Mouse (Mus musculus) kidney, adult 2 months (tissue): ENCODE results near the gene Rmi2. TPM values are rescaled to one million over a fixed set of nuclear protein-coding genes. Genes with fewer than 3 reads are reported as not detected.

Source experiments
- DNase-seq: peaks from one replicate; pipeline ENCODE4 v3.0.0; 2021
- H3K27ac ChIP-seq: fragments of 200-500 bp; 2 replicates; pipeline ENCODE4 v1.5.1; 2012; ENCODE audit warnings: low read depth, low read length, control low read depth, inconsistent platforms; ENCODE audit not compliant: insufficient read depth
- H3K27me3 ChIP-seq: fragments of 200-500 bp; replicated peaks from 2 replicates; pipeline ENCODE4 v1.6.1; 2012; ENCODE audit warnings: mild to moderate bottlenecking, moderate library complexity, low read length, inconsistent platforms; ENCODE audit not compliant: control insufficient read depth, insufficient read depth
- H3K36me3 ChIP-seq: fragments of 200-500 bp; 2 replicates; pipeline ENCODE4 v1.6.1; 2012; ENCODE audit warnings: mild to moderate bottlenecking, moderate library complexity, low read length, inconsistent platforms; ENCODE audit not compliant: control insufficient read depth, insufficient read depth
- H3K4me1 ChIP-seq: fragments of 200-500 bp; 2 replicates; pipeline ENCODE4 v1.6.1; 2011; ENCODE audit warnings: low read length; ENCODE audit not compliant: control insufficient read depth, insufficient read depth
- H3K4me3 ChIP-seq: fragments of 200-500 bp; 2 replicates; pipeline ENCODE4 v1.5.1; 2011; ENCODE audit warnings: mild to moderate bottlenecking, low read depth, low read length, control low read depth; ENCODE audit not compliant: insufficient read depth
- CTCF ChIP-seq: fragments of 200-500 bp; conservative IDR thresholded peaks from 2 replicates; pipeline ENCODE4 v1.5.1; 2011; ENCODE audit warnings: low read depth, mild to moderate bottlenecking, control low read depth, low read length, moderate library complexity, mixed read lengths; ENCODE audit not compliant: insufficient read depth, insufficient read length
- POLR2A ChIP-seq: fragments of 200-500 bp; IDR thresholded peaks from one replicate; pipeline ENCODE4 v1.6.1; 2011; ENCODE audit warnings: low read depth, low read length, control low read depth
- WGBS: fragments of 180-500 bp; shearing (Covaris S2); methylation state at CpG from one replicate; pipeline ENCODE4 v1.1.7; 2018; 5-methylcytosine and 5-hydroxymethylcytosine counted together
- polyA plus RNA-seq: library from polyadenylated mRNA; depleted of rRNA; stranded (reverse); fragments of >200 nt; gene quantifications from 2 replicates; pipeline ENCODE4 v1.2.3, GENCODE M21; 2012

Gene Rmi2
- polyA plus RNA-seq, 1 experiment = 0.27 TPM

GRCm38 (mm10) chr16:10902849-10903248 lies 68.0 kb downstream of the Rmi2 start:
- H3K27ac ChIP-seq = no peak overlapping the region
- H3K36me3 ChIP-seq = no peaks in the 10 kb centered on the region
- H3K27me3 ChIP-seq = no peaks in the 10 kb centered on the region
- DNase-seq = no peak
- 73% methylated on average over 5 of the region's 5 CpGs for WGBS
- TF ChIP-seq POLR2A (no peak), CTCF (peak; percentile 29; the same call in 1 of the 2 replicates)
- H3K4me1 ChIP-seq = no peaks in the 10 kb centered on the region
- H3K4me3 ChIP-seq = no peak overlapping the region

DNA sequence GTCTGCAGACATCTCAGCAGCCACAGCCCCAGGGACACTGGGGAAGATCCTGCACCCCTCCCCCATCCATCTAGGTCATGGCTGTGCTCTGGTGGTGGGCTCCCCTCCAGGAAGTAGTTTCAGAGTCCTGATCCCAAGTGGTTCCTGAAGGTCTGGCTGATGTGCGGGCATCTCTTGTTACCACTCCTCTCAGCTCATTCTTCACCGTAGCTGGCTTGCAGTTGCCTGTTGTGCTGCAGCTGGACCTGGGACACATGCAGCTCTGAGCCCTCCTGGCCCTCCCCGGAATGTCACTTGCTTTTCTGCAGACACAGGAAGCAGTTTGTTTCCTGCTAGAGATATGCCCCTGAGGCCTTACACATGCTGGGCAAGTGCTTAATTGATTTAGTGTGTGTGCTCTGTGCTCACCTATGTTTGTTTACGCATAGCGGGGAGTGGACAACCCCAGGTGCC lies 70.8 kb downstream of the Rmi2 start:
- Histone ChIP-seq H3K36me3 (no peaks in the 10 kb centered on the region), H3K4me3 (no peak overlapping the region), H3K27me3 (no peaks in the 10 kb centered on the region), H3K27ac (no peak overlapping the region), H3K4me1 (no peaks in the 10 kb centered on the region)
- DNase-seq = no peak
- TF ChIP-seq POLR2A = no peak
- 63% methylated on average over 5 of the region's 5 CpGs for WGBS

DNA sequence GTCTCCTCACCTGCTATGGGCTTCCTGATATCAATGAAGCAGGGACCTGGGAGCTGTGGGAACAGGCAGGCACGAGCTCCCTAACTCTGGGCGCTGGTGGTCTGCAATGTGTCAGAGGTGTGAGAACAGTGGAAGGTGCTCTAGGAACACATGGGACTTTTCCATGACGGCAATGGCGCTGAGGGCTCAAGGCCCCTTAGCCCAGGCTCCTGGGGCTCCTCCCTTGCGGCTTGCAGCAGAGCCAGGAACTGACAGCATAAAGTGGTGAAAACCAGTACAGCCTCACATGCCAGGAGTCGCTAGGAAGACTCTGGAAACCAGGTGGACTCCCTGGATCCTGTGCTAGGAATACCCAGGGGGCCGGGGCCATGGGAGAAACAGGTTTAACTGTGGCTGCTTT lies 75.7 kb downstream of the Rmi2 start:
- no peaks in the 10 kb centered on the region for H3K4me1 ChIP-seq
- no peak overlapping the region for H3K4me3 ChIP-seq
- 88% methylated on average over 7 of the region's 7 CpGs for WGBS
- DNase-seq = no peak
- no peaks in the 10 kb centered on the region for H3K36me3 ChIP-seq
- no peak overlapping the region for H3K27ac ChIP-seq
- TF ChIP-seq CTCF (no peak), POLR2A (no peak)
- no peaks in the 10 kb centered on the region for H3K27me3 ChIP-seq

GRCm38 (mm10) chr16:10911061-10911460 lies 76.2 kb downstream of the Rmi2 start:
- WGBS = 90% methylated on average over 2 of the region's 2 CpGs
- Histone ChIP-seq H3K36me3 (no peaks in the 10 kb centered on the region), H3K4me3 (no peak overlapping the region), H3K4me1 (no peaks in the 10 kb centered on the region), H3K27ac (no peak overlapping the region), H3K27me3 (no peaks in the 10 kb centered on the region)
- no peak for TF ChIP-seq CTCF
- TF ChIP-seq POLR2A = no peak
- no peak for DNase-seq

- Histone ChIP-seq H3K36me3 (no peaks in the 10 kb centered on the region), H3K4me3 (no peak overlapping the region), H3K27me3 (no peaks in the 10 kb centered on the region), H3K4me1 (no peaks in the 10 kb centered on the region), H3K27ac (no peak overlapping the region)
- 97% methylated on average over 4 of the region's 4 CpGs for WGBS
- TF ChIP-seq POLR2A (no peak), CTCF (no peak)
- no peak for DNase-seq
Observed at GRCm38 (mm10) chr16:10915066-10915465, 80.2 kb downstream of the Rmi2 start.

DNA sequence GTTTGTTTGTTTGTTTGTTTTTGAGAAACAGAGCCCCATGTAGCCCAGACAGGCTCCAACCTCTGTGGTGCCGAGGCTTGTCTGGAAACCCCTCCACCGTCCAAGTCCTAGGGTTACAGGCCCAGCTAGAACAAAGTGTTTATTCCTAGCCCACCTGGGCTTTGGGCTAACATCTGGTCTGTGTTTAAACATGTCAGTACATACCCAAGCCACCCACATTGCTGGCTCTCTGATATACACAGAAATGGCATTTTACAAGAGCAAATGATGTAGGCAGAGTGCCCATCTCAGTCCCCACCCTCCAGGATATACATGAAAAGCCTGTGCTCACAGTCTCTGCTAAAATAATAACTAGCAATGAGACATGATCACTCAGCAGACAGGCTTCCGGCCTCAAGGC lies 81.4 kb downstream of the Rmi2 start:
- H3K4me1 ChIP-seq = no peaks in the 10 kb centered on the region
- no peaks in the 10 kb centered on the region for H3K36me3 ChIP-seq
- no peak overlapping the region for H3K27ac ChIP-seq
- no peak for DNase-seq
- no peaks in the 10 kb centered on the region for H3K27me3 ChIP-seq
- no peak overlapping the region for H3K4me3 ChIP-seq
- 93% methylated on average over 3 of the region's 3 CpGs for WGBS
- TF ChIP-seq POLR2A (no peak), CTCF (no peak)

DNA sequence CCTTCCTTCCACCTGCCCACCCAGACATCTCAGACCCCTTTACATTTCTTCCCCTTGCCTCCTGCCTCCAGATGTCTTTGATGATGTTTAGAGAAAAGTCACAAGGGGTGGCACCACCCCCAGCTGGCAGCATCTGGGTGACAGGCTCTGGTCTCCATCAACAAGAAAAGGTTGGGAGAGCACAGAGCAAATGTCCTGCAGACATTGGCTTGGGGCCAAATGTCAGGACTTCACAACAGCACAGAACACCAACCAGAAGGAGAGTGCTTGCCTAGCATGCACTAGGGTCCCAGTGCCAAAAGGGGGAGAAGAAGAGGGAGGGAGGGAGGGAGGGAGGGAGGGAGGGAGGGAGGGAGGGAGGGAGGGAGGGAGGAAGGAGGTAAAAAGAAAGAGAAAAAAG lies 85.0 kb downstream of the Rmi2 start:
- TF ChIP-seq POLR2A (no peak), CTCF (no peak)

DNA sequence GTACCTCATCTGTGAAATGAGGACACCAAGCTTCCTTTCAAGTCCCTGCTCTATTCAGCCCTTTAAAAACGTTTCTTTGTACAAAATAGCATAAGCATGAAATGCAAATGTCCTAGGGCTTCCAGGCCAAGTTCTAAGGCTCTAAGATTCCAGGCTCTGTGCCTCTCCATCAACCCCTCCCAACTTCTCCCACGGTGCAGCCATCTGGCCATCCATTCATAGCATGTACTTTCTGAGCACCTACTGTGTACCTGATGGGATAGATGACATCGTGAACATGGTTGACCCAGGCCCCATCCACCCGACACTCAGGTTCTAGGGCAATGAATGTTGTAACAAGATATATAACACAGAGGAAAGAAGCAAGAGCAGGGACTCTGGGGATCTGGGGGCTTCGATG lies 88.7 kb downstream of the Rmi2 start:
- H3K36me3 ChIP-seq = no peaks in the 10 kb centered on the region
- 74% methylated on average over 5 of the region's 5 CpGs for WGBS
- no peak overlapping the region for H3K27ac ChIP-seq
- H3K27me3 ChIP-seq = no peaks in the 10 kb centered on the region
- TF ChIP-seq CTCF (no peak), POLR2A (no peak)
- H3K4me3 ChIP-seq = no peak overlapping the region
- DNase-seq = no peak
- no peaks in the 10 kb centered on the region for H3K4me1 ChIP-seq

More for the DNA sequence above, 85.0 kb downstream of the Rmi2 start:
- Histone ChIP-seq H3K4me1 (no peaks in the 10 kb centered on the region), H3K36me3 (no peaks in the 10 kb centered on the region), H3K27ac (no peak overlapping the region), H3K27me3 (no peaks in the 10 kb centered on the region), H3K4me3 (no peak overlapping the region)
- no peak for DNase-seq
